Mouse (Mus musculus) heart, postnatal 0 days (tissue): ENCODE measurements at regions not wholly inside any gene's neighbourhood (a gene's known extent, or its start where the extent isn't known, plus 50 kb on each side); places are given as distances from the start of the nearest gene placed in this dataset.

Experiments used
- CTCF ChIP-seq: IDR thresholded peaks from 2 replicates; pipeline ENCODE4 v1.5.1; 2016; ENCODE audit warnings: antibody characterized with exemption, control low read depth, low read depth
- EP300 ChIP-seq: IDR thresholded peaks from 2 replicates; pipeline ENCODE4 v1.6.1; 2016; ENCODE audit warnings: antibody characterized with exemption, low read depth

DNA sequence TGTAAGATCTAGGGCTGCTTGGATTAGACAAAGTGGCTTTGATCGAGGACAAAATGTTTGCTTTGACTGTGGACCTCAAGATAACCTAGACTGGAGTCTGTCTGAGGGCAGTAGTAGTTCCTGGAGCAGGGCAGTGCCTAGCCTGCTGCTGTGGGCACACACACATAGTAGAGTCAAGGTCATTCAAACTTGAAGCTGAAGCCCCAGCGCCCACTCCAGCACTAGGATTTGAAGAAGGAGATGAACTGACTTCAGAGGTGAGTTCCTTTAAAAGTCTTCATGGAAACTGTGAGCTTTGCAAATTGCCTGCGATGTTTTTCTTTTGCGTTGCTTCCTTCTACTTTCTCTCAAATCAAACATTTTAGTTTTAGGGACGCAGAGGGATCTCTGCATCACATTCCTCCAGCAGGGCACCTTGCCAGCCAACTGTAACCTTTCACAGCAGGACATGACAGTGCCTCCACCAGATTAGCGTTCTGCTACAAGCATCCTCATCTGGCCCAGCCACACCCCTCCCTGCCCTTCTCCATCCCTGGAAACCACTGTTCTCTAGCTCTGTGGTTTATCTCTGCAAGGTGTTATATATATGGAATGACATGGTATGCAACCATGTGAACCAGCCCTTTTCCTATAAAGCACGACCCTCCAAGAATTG, 377.3 kb upstream of the Gm10131 start:
- TF ChIP-seq CTCF (no peak), EP300 (no peak)
